Mouse (Mus musculus): Measurements from ENCODE around the gene Slc17a4.
A peak's percentile ranks its signal among the peaks of the same experiment; 100 is the strongest.

Slc17a4 gene

DNA sequence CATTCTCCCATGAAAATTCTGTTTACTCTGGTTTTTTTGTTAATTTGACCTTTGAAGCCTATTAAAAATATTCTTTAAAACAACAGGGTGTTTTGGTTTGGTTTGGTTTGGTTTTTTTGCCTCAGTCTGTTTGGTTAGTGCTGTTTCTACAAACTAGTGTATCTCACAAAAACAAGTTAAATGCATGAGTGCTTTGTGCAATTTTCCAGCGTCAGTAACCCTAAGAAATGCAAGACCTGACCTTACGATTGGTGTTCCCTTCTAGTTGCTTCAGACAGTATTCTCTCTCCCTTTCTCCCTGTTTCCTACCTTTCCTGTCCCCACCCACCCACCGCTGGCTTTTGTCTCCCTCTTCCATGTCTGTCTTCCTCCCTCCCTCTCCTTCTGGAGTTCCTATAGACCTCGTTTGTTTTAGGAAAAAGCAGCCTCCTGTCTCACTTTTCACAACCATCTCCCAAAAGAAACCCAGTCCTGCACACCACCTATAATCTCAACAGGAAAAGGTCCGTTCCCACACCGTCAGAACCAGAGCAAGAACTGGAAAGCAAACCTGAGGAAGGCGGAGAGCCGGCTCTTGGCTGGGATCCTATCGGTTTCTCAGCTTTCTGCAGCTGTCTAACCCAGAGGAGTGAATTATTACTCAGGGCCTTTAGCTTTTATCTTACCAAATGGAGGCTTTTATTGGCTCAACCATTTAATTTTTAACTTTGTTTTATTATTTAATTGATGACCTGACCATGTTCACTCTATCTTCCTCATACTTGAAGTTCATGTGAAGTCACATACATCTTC is at the start of gene Slc17a4:
TSS of gene Slc17a4 (minus strand) at position 634 of the 792 bp plus-strand sequence.
- DNase-seq: no peak

GRCm38 (mm10) chr13:23959776-23960175 is 45.0 kb upstream of the Slc17a4 start:
- DNase-seq: no peak

GRCm38 (mm10) chr13:23950928-23951327 is 36.1 kb upstream of the Slc17a4 start:
- no peak for DNase-seq

- no peak for DNase-seq
Measured at GRCm38 (mm10) chr13:23949484-23950246, 34.9 kb upstream of the Slc17a4 start.

DNA sequence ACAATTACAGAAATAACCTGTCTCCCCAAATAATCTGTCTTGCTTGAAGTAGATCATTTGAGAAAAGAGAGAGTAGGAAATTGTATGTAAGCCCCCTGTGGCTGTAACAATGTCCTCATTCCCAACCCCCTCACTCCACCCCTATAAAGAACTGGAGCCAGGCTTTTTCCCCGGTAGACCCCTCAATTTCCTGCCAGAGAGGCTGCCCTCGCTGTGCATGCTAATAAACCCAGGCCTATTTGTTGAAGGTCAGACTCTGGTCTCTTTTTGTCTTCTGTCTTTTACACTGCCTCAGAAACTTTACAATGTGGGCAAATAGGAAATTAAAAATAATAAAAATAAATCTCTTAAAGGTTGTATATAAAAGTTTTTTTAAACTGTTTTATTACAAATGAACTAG is 31.4 kb upstream of the Slc17a4 start:
- no peak for DNase-seq

DNA sequence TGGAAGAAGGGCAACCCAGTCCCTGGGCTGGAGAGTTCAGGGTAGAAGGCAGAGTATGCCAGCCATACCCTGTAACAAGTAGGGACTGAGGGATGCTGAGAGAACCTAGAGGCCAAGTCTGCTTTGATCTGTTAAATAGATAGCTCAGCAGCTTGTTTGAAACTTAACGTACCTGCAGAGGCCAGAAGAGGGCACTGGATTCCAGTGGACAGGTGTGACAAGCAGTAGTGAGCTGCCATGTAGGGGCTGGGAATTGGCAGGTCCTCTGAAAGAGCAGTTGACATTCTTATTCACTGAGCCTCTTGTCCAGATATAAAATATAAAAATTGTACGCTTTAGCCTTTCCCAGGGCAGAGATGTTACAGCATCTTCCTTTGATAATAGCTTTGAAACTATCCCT is 28.1 kb upstream of the Slc17a4 start:
- DNase-seq: no peak

DNA sequence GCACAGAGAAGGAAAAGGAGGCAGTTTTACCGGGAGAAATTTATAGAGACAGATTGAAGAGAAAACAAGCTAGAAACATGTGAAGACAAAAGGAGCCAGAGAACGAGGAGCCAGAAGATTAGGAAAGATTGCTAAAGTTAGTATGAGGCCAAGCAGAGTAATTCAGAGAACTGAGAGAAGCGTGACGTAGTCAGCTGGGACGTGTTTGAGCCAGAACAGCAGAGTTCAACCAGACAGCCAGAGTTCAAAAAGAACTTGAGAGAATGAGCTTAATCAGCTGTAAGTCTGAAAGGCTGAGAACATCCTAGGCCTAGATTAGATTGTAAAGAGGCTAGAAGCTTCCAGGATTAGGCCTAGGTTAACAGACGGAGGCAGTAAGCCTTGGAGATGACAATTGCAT is 25.5 kb upstream of the Slc17a4 start:
- no peak for DNase-seq

DNA sequence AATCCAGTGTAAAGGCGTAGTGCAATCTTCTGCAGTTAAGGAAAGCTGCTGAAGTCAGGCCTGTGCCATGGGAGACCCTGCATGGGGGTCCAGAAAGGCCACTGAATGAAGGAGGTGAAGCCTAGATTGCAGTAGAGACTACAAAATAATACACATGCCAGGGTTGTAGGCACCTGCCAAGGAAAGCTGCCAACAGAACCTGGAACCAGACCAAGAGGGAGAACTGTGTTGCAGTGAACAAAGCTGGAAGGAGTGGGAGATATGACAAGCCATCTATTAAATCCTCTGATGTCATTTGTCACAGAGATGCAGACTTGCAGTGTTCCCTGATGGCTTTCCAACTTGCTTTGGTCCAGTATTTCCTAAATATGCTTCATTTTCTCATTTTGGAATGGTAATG is 23.9 kb upstream of the Slc17a4 start:
- peak; percentile 9 for DNase-seq

- DNase-seq: no peak
Measured at GRCm38 (mm10) chr13:23934211-23934520, 19.4 kb upstream of the Slc17a4 start, which contains the start of gene Hist1h2aa. TSS of gene Hist1h2aa (plus strand) at chr13:23934462.

DNA sequence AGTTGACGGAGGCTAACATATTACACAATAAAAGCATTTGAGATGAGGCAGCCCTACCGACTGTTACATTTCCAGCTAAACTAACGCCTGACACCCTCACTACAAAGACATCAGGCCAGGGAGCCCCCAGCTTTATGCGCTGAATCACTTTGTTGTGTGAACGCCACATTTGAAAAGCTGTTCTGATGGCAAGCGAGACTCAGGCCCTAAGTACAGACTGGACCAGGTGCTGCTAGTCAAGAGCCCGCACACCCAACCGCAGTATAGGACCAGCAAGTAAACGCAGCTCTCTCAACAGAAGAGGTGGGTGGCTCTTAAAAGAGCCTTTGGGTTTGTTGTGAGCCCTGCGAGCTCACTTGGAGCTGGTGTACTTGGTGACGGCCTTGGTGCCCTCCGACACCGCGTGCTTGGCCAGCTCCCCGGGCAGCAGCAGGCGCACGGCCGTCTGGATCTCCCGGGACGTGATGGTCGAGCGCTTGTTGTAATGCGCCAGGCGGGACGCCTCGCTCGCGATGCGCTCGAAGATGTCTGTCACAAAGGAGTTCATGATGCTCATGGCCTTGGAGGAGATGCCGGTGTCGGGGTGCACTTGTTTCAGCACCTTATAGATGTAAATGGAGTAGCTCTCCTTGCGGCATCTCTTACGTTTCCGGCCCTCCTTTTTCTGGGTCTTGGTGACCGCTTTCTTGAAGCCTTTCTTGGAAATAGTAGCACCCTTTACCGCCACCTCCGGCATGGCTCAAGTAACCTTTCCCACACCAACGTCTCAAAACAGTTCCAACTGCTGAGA is 18.8 kb upstream of the Slc17a4 start, which contains the start of gene Hist1h2ba:
TSS of gene Hist1h2ba (minus strand) at position 736 of the 790 bp plus-strand sequence.
- DNase-seq: no peak

DNA sequence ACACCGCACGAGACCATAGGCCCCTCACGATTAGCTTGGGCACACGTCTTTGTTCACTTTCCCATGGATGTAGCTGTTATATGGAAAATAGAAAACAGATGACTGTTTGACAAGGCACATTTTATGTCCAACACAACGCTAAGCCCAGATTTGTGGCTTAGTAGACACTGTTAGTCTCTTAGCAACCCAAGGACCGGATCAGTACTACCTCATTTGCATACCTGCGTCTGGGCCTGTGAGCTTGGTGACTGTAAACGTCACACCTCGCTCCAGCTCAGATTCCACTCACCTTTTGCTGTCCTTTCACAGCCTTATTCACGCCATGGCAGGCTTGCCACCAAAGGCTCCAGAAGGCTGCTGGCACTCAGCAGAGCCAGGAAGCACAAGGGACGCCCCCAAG is 16.1 kb upstream of the Slc17a4 start:
- DNase-seq: no peak

DNA sequence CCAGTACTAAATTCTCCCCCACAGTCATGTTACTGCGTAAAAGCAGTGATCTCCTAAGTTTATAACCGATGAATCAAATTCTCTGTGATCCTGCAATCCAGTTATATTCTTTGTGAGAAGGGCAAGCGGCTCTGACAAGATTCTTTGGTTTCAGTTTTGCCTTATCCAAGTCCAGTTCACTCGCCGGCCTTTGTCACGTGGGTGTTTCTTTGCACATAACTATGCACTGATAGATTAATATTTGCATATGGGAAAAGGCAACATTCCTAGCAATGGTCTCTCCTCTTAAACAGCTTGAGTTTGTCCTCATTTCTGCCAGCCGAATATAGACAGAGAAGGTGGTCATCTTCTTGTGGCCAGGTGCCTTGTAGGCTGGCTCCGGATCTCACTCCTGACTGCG is 15.7 kb upstream of the Slc17a4 start:
- no peak for DNase-seq

DNA sequence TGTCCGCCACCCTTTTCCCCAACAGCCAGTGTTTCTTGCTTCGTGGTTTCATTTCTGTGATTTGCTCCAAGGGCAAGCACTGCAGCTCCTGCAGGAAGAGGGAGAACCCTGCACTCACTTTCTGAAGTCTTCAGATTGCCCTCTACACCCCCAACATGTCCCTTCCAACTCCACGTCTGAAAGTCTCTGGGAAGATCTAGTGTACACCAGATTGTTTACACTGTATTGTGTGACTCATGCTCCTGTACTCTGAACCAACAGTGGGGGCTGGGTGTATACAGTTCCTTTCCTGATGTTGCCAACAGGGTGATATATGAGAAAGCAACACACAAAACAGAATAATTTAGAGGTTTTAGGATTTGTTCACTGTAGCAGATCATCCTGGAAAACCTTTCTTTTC is 13.8 kb upstream of the Slc17a4 start:
- DNase-seq: no peak

GRCm38 (mm10) chr13:23925792-23926191 is 11.0 kb upstream of the Slc17a4 start:
- no peak for DNase-seq

GRCm38 (mm10) chr13:23917674-23918073 is 2.9 kb upstream of the Slc17a4 start:
- DNase-seq: no peak

GRCm38 (mm10) chr13:23916132-23916531 is 1.3 kb upstream of the Slc17a4 start:
- DNase-seq: no peak

- no peak for DNase-seq
Measured at GRCm38 (mm10) chr13:23913791-23914306, 960 bp downstream of the Slc17a4 start.

DNA sequence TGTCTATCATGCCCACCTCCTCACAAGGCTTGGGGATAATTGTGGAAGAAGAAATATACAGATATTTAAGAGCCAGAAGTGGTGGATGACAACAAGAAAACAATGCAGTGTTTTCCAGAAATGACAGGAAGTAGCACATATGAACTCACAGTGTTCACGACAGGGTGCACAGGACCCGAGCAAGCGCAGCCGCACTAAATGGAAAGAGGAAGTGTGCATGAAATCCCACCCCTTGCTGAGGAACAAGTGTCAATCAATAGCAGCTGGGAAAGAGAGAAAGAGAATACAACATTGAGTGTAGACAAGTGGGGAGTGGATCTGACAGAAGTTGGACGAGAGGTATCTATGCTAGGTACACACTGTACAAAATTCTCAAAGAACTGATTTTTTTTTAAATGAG is 3.5 kb downstream of the Slc17a4 start:
- DNase-seq: no peak

GRCm38 (mm10) chr13:23910121-23910520 is 4.7 kb downstream of the Slc17a4 start:
- DNase-seq: no peak

DNA sequence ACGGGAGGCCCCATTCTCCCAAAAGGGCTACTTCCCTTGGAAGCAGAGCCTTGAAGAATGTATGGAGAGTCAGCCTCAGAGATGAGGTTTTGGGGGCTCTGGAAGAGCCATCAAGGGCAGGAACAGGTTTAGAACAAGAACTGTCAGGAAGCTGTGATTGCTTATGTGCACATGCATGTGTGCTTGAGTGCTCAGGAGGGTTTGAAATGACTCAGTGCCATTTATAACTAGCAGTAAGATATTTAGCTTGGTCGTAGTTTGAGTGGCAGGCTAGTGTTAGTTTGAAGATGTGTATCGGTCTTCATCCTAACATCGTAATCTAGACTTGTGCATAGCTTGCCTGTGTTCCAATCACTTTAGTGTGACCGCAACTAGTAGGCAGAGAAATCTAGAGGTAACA is 7.9 kb downstream of the Slc17a4 start:
- no peak for DNase-seq

GRCm38 (mm10) chr13:23898242-23898641 is 16.6 kb downstream of the Slc17a4 start:
- DNase-seq: no peak

- DNase-seq: no peak
Measured at GRCm38 (mm10) chr13:23893269-23893593, 21.6 kb downstream of the Slc17a4 start.

GRCm38 (mm10) chr13:23892592-23893268 is 22.1 kb downstream of the Slc17a4 start:
- DNase-seq: no peak
